ENCODE assay signal across 13 mouse cellular contexts in genomic region chr2:158152685-158153309, GRCm38 (mm10). TPM values are rescaled to one million over a fixed set of nuclear protein-coding genes. Genes with fewer than 3 reads are reported as not detected.
A peak's percentile ranks its signal among the peaks of the same experiment; 100 is the strongest.
DNase-seq lines count a peak whose midpoint lies in the region; ATAC-seq and TF ChIP-seq lines count a peak whose summit lies in the region.
"Had no signal": no experiment of that assay in that cellular context is flagged by ENCODE, and none has a peak within 500 bp of the region (broad histone marks: within the 10 kb centered on the region; RNA-seq: fewer than 3 reads in every experiment).

No protein-coding gene starts in this region.

- no peak for DNase-seq in stomach, postnatal 0 days (ENCODE audit: low spot score)
- DNase-seq in liver = peak; percentile 44
- no peak for DNase-seq in layer of hippocampus, postnatal 36 days
- no peak for DNase-seq in thymus, postnatal 14 days
- DNase-seq in cerebellum, postnatal 36 days = no peak
- DNase-seq in left cerebral cortex, postnatal 25 days (ENCODE audit: low spot score in 2 of 2) = no peak
- DNase-seq: cerebellum, adult 11-12 months; heart, postnatal 10 days; lung, adult 18-20 months; right cerebral cortex, adult 18-20 months had no signal

- no peak overlapping the region for H3K4me3 ChIP-seq in stomach, embryonic 14.5 days (ENCODE audit: low read depth, low read length)
- no peak overlapping the region for H3K4me3 ChIP-seq in stomach, postnatal 0 days (ENCODE audit: low read depth, low read length)
- no peak overlapping the region for H3K4me3 ChIP-seq in forebrain, embryonic 12.5 days (replicated peaks)

- no peak for TF ChIP-seq EP300 in stomach, postnatal 0 days (optimal IDR thresholded peaks at IDR 0.05)

- H3K9ac ChIP-seq in stomach, embryonic 14.5 days (replicated peaks; ENCODE audit: low read depth, low read length) = no peak overlapping the region
- no peak overlapping the region for H3K9ac ChIP-seq in stomach, postnatal 0 days (ENCODE audit: low read length)
- H3K9ac ChIP-seq in forebrain, embryonic 12.5 days = no peak overlapping the region

- H3K36me3 ChIP-seq in stomach, embryonic 14.5 days (ENCODE audit: control insufficient read depth, insufficient read depth, low read length) = no peaks in the 10 kb centered on the region
- H3K36me3 ChIP-seq in stomach, postnatal 0 days (ENCODE audit: control insufficient read depth, insufficient read depth, low read length) = no peaks in the 10 kb centered on the region
- H3K36me3 ChIP-seq in forebrain, embryonic 12.5 days (replicated peaks) = no peaks in the 10 kb centered on the region

- no peaks in the 10 kb centered on the region for H3K27me3 ChIP-seq in stomach, embryonic 14.5 days (ENCODE audit: control insufficient read depth, insufficient read depth, low read length)
- no peaks in the 10 kb centered on the region for H3K27me3 ChIP-seq in stomach, postnatal 0 days (ENCODE audit: control insufficient read depth, insufficient read depth, low read length)
- H3K27me3 ChIP-seq in forebrain, embryonic 12.5 days = no peaks in the 10 kb centered on the region
- H3K27me3 ChIP-seq: Patski had no signal

- ATAC-seq in stomach, embryonic 14.5 days (ENCODE audit: insufficient number of reproducible peaks, insufficient read depth, low FRiP score, low read depth) = peak; percentile 37
- ATAC-seq in stomach, postnatal 0 days (ENCODE audit: low FRiP score, low TSS enrichment) = no peak
- peak; percentile 83 for ATAC-seq in forebrain, embryonic 12.5 days (ENCODE audit: low FRiP score)
- ATAC-seq: Patski had no signal

- no peak overlapping the region for H3K4me2 ChIP-seq in stomach, embryonic 14.5 days (replicated peaks; ENCODE audit: low read depth, low read length)
- no peak overlapping the region for H3K4me2 ChIP-seq in stomach, postnatal 0 days (replicated peaks; ENCODE audit: low read depth)
- peak overlapping the region; percentile 67 for H3K4me2 ChIP-seq in forebrain, embryonic 12.5 days

- H3K4me1 ChIP-seq in stomach, embryonic 14.5 days (ENCODE audit: control insufficient read depth, insufficient read depth, low read length) = 0 out of 2 replicates have a peak, but pooled peaks cover 6% of the 10 kb centered on the region
- H3K4me1 ChIP-seq in stomach, postnatal 0 days (replicated peaks; ENCODE audit: control insufficient read depth, insufficient read depth) = no peaks in the 10 kb centered on the region
- peaks cover 19% of the 10 kb centered on the region for H3K4me1 ChIP-seq in forebrain, embryonic 12.5 days

- WGBS in stomach, embryonic 14.5 days = 51% methylated on average over 6 of the region's 6 CpGs
- WGBS in stomach, postnatal 0 days = 34% methylated on average over 6 of the region's 6 CpGs
- WGBS in forebrain, embryonic 12.5 days = 10% methylated on average over 6 of the region's 6 CpGs

- peaks cover 4% of the 10 kb centered on the region; the same call in 1 of the 2 replicates for H3K9me3 ChIP-seq in stomach, embryonic 14.5 days (ENCODE audit: control insufficient read depth, low read depth, low read length)
- no peaks in the 10 kb centered on the region for H3K9me3 ChIP-seq in stomach, postnatal 0 days (ENCODE audit: control insufficient read depth, low read length)
- no peaks in the 10 kb centered on the region for H3K9me3 ChIP-seq in forebrain, embryonic 12.5 days

- no peak for TF ChIP-seq CTCF in stomach, postnatal 0 days (IDR thresholded peaks at IDR 0.05; ENCODE audit: low read depth)

- intact Hi-C loops in left cerebral cortex, postnatal 25 days (cut with DNase I) = no loop called here

- no peak overlapping the region; the same call in 1 of the 2 replicates for H3K27ac ChIP-seq in stomach, embryonic 14.5 days (ENCODE audit: low read length)
- no peak overlapping the region for H3K27ac ChIP-seq in stomach, postnatal 0 days (replicated peaks)
- H3K27ac ChIP-seq in forebrain, embryonic 12.5 days = peak overlapping the region; percentile 68; the same call in 1 of the 2 replicates

RNA-seq across cellular contexts. Expression of gene Tgm2, which starts 6.6 kb away (rescaled TPM):
- 56.0 and 63.4 TPM in 2 replicates for polyA plus RNA-seq in stomach, embryonic 14.5 days (2014; fragmentation: Nextera tagmentation; extraction: Ambion mirVana)
- polyA plus RNA-seq in stomach, postnatal 0 days (2015; fragmentation: Nextera tagmentation; extraction: Ambion mirVana) = 109 and 114 TPM in 2 replicates
- 4.3 and 4.6 TPM in 2 replicates for polyA plus RNA-seq in forebrain, embryonic 12.5 days (2016; fragmentation: Nextera tagmentation; extraction: Ambion mirVana)
- 10 to 100 TPM in 1 of 2 experiments, 1 to 10 TPM in 1; 7.9 to 12.7 TPM for total RNA-seq in layer of hippocampus, postnatal 36 days (2021)
- 1 to 10 TPM; 7.4 to 9.8 TPM for total RNA-seq in left cerebral cortex, postnatal 25 days (2021)

Comparison
In these comparisons a context has a peak if more than half of its experiments do, and no peak if none do; other contexts are left out.
1. RNA of gene Tgm2, which starts 6.6 kb away (polyA plus RNA-seq): 109 to 114 TPM in stomach, postnatal 0 days and 56.0 to 63.4 TPM in stomach, embryonic 14.5 days; 4.3 to 4.6 TPM in forebrain, embryonic 12.5 days; every median in the first group is over 10 times any median in the second.